Mouse (Mus musculus) heart, embryonic 14.5 days (tissue): ENCODE measurements around the gene Rassf5. TPM values are rescaled to one million over a fixed set of nuclear protein-coding genes. Genes with fewer than 3 reads are reported as not detected.
"Not testable (repeated sequence)": the region's sequence is repeated elsewhere in the genome, so short reads cannot be mapped to it uniquely, and the experiment has no call there.

Source experiments
- ATAC-seq: fragments of 200-750 bp; cut with Nextera tagmentation; 2 replicates; pipeline ENCODE4 v1.8.0; 2017; ENCODE audit warnings: low read depth, moderate TSS enrichment; ENCODE audit not compliant: insufficient number of reproducible peaks, insufficient read depth, low FRiP score
- H3K27ac ChIP-seq, 2 experiments: fragments of 200-500 bp in 1 of 2; fragments of 300-500 bp in 1 of 2; sonication (generic) in 1 of 2; replicated peaks in 1 of 2; 2 replicates each; pipeline ENCODE4 v1.5.1; 2012 to 2014; ENCODE audit warnings: low read depth in 2 of 2, low read length in 2 of 2, control low read depth in 1 of 2, mild to moderate bottlenecking in 1 of 2, mixed read lengths in 1 of 2; ENCODE audit not compliant: control insufficient read depth in 1 of 2, insufficient read depth in 1 of 2
- H3K27me3 ChIP-seq: fragments of 300-500 bp; sonication (generic); 2 replicates; pipeline ENCODE4 v1.6.1; 2014; ENCODE audit warnings: mild to moderate bottlenecking, low read length, control low read depth; ENCODE audit not compliant: control insufficient read depth, insufficient read depth
- H3K36me3 ChIP-seq: fragments of 300-500 bp; sonication (generic); 2 replicates; pipeline ENCODE4 v1.6.1; 2014; ENCODE audit warnings: mild to moderate bottlenecking, control low read depth, low read length, mixed read lengths; ENCODE audit not compliant: control insufficient read depth, insufficient read depth
- H3K4me1 ChIP-seq, 2 experiments: fragments of 200-500 bp in 1 of 2; fragments of 300-500 bp in 1 of 2; sonication (generic) in 1 of 2; 2 replicates each; pipeline ENCODE4 v1.6.1; 2012 to 2014; ENCODE audit warnings: low read length in 2 of 2, control low read depth in 1 of 2, mixed read lengths in 1 of 2; ENCODE audit not compliant: control insufficient read depth in 2 of 2, insufficient read depth in 2 of 2
- H3K4me2 ChIP-seq: fragments of 300-500 bp; sonication (generic); 2 replicates; pipeline ENCODE4 v1.6.1; 2014; ENCODE audit warnings: mild to moderate bottlenecking, low read length
- H3K4me3 ChIP-seq, 2 experiments: fragments of 200-500 bp in 1 of 2; fragments of 300-500 bp in 1 of 2; sonication (generic) in 1 of 2; 2 replicates each; pipeline ENCODE4 v1.5.1; 2012 to 2014; ENCODE audit warnings: low read length in 2 of 2, mild to moderate bottlenecking in 2 of 2, control low read depth in 1 of 2, low read depth in 1 of 2, moderate library complexity in 1 of 2; ENCODE audit not compliant: control insufficient read depth in 1 of 2, insufficient read depth in 1 of 2
- H3K9ac ChIP-seq: fragments of 300-500 bp; sonication (generic); 2 replicates; pipeline ENCODE4 v1.6.1; 2014; ENCODE audit warnings: mild to moderate bottlenecking, low read length
- H3K9me3 ChIP-seq: fragments of 300-500 bp; sonication (generic); 2 replicates; pipeline ENCODE4 v1.6.1; 2016; ENCODE audit warnings: low read length, control low read depth; ENCODE audit not compliant: control insufficient read depth
- WGBS: fragments of 180-500 bp; shearing (Covaris S2); extraction: QIAGEN DNeasy Blood & Tissue Kit; methylation state at CpG from one replicate; pipeline ENCODE4 v1.1.7; 2014; 5-methylcytosine and 5-hydroxymethylcytosine counted together
- polyA plus RNA-seq: library from polyadenylated mRNA; unstranded; fragments of >200 nt; fragmentation: Nextera tagmentation; extraction: Ambion mirVana; gene quantifications from 2 replicates; pipeline ENCODE4 v1.2.1, GENCODE M21; 2014

The Rassf5 gene
- polyA plus RNA-seq, 1 experiment from 2014 or later = 19.3 TPM

DNA sequence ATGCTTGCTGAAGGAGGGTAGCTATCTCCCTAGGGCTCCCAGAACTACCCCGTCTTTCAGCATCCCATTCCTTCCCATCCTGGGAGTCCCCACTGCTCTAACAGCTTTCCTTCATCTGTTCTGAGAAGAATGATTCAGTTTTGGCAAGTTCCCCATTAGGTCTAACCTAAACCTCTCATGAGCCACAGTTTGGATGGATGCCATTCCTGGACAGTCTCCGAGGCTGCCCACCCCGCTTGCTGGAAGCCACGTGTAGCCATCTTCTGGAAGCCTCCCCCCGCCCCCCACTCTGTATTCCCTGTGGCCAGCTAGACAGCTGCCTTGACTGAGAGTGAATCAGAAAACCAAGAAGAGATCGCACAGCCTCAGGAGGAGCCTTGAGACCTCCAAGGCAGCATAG is 12.2 kb upstream of the Rassf5 start:
- H3K9ac ChIP-seq = no peak overlapping the region
- no peaks in the 10 kb centered on the region for H3K27me3 ChIP-seq
- ATAC-seq = no peak
- peaks cover 0 to 3% of the 10 kb centered on the region in 2 experiments; a peak in 2 of 4 replicates for H3K4me1 ChIP-seq
- H3K4me2 ChIP-seq = no peak overlapping the region
- H3K9me3 ChIP-seq = no peaks in the 10 kb centered on the region
- H3K4me3 ChIP-seq = no peak overlapping the region
- 82% methylated on average over 6 of the region's 6 CpGs for WGBS
- no peak overlapping the region for H3K27ac ChIP-seq
- H3K36me3 ChIP-seq = 0 out of 2 replicates have a peak, but pooled peaks cover 4% of the 10 kb centered on the region

DNA sequence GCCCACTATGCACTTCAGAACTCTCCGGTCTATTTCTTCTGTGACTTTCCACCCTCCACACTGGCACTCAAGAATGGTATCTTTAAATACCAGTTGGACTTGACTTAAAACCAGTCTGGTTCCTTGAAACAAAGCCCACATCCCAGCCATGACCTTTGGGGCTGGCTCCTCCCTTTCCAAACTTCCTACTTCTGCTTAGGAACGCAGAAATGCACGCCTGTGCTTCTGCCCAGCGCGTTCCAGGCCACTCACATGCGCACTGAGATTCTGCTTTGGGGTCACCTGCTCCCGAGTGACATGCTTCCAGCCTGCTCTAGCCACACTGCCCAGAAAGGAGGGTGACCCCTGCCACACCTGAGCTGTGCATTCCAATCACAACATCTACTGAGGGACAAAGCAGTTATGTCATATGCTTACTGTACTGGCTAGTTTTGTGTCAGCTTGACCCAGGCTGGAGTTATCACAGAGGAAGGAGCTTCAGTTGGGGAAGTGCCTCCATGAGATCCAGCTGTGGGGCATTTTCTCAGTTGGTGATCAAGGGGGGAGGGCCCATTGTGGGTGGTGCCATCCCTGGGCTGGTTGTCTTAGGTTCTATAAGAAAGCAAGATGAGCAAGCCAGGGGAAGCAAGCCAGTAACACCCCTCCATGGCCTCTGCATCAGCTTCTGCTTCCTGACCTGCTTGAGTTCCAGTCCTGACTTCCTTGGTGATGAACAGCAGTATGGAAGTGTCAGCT is 7.6 kb upstream of the Rassf5 start:
- not testable (repeated sequence) for H3K36me3 ChIP-seq, H3K27ac ChIP-seq, H3K27me3 ChIP-seq, H3K4me2 ChIP-seq, H3K4me3 ChIP-seq, H3K9ac ChIP-seq, H3K9me3 ChIP-seq, ATAC-seq
- WGBS = 78% methylated on average over 7 of the region's 7 CpGs
- H3K4me1 ChIP-seq = peaks cover 17 to 18% of the 10 kb centered on the region in 2 experiments

DNA sequence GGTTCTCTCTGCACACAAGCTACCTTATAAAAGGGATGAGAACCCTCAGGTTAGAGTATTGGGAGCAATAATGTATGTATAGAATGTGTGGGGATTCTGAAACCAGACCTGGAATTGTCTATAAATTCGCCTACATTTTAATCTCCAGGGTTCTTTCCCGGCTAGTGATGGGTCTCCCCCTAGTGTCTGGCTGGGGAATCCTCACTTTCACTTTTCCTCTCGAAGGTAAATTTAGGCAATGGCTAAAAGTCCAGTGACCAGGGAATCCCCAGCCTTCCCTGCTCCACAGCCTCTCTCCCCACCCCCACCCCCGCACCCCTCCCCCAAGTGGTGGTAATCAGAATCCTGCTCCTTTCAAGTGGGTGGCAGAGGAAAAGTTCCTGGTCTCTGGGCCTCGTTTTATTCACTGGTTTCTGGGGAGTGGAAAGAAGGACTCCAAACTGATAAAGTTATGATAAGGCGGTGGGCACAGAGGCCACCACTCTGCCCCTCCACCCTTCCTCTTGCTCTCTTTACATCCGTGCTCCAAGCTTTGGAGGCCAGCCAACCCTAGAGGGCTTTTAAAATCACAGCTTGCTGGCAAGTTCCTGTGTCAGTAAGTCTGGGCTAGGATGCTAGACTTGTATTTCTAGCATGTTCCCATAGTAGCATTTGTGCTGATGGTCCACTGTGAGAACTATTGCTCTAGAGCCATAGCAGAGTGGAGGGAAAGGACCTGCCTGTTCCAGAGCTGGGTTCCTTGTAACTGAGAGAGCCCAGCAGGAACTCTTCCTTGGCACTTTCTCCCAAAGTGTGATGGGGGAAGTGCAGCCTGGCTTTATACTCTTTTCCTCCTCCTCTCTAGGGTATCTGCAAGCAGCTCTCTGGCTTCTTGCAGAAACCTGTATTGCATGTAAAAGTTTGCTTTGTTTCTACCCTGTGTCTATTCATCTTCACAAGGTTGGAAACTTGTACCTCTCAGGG is 1.7 kb upstream of the Rassf5 start:
- WGBS = 1% methylated on average over 7 of the region's 7 CpGs
- ATAC-seq = 0 out of 2 replicates have a peak, but pooled peaks have one; percentile 18
- Histone ChIP-seq H3K9ac (peak overlapping the region; percentile 6; the same call in 1 of the 2 replicates), H3K4me3 (peak overlapping the region in 1 of 2 experiments; percentile 72; a peak in 2 of 4 replicates), H3K27me3 (peaks cover 15% of the 10 kb centered on the region), H3K27ac (peak overlapping the region; percentile 14 to 54; a peak in 1 of 4 replicates), H3K36me3 (no peaks in the 10 kb centered on the region), H3K4me2 (peak overlapping the region; percentile 94), H3K4me1 (peaks cover 25 to 43% of the 10 kb centered on the region in 2 experiments), H3K9me3 (no peaks in the 10 kb centered on the region)

DNA sequence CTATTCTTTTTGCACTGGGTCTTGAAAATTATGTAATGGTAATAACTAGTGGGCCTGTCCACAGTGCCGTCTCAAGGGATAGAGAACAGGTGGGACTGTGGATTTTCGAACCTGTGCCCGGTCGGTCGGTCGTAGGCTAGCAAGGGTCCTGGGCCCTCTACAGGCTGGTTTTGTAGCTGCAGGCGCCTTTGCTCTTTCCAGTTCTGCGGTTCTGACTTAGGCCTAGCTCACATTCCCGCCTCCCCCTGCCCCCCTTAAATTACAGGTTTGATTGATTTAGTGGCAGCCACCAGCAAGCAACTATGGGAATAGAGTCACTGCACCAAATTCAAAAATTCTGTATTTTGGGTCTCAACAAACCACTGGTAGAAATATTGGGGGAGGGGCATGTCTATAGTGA is 868 bp upstream of the Rassf5 start:
- peaks cover 15% of the 10 kb centered on the region for H3K27me3 ChIP-seq
- H3K27ac ChIP-seq = peak overlapping the region in 1 of 2 experiments; percentile 54; a peak in 2 of 4 replicates
- H3K4me2 ChIP-seq = peak overlapping the region; percentile 94
- peaks cover 21 to 39% of the 10 kb centered on the region in 2 experiments for H3K4me1 ChIP-seq
- H3K36me3 ChIP-seq = no peaks in the 10 kb centered on the region
- no peaks in the 10 kb centered on the region for H3K9me3 ChIP-seq
- WGBS = 8% methylated on average over 9 of the region's 9 CpGs
- H3K4me3 ChIP-seq = peak overlapping the region; percentile 72 to 91
- ATAC-seq = 0 out of 2 replicates have a peak, but pooled peaks have one; percentile 23
- H3K9ac ChIP-seq = no peak overlapping the region

DNA sequence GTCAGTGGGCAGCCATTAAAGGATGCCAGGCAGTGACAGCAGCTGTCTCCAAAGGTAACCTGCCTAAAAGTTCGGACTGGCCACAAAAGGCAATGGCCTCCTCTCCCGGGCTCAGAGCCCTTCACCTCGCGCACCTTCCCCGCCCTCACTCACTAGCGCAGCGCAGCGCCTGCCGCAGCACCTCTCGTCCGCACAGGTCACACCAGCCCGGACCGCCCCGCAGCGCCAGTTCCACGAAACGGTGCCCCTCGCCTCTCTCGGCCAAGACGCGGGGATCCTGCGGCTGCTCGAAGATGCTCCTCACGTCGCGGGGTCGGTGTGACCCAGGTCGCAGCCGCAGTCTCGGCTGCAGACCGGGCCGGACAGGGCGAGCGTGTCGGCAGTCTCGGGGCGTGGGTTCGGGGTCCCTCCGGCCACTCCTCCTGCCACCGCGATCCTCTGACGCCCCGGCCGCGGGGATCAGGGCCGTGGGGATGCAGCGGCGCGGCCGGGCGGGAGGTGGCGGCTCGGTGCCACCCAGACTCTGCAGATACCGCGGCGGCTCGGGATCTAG is 446 bp downstream of the Rassf5 start:
- peak overlapping the region; percentile 72 to 91 for H3K4me3 ChIP-seq
- no peak; the same call in 1 of the 2 replicates for ATAC-seq
- no peaks in the 10 kb centered on the region for H3K36me3 ChIP-seq
- H3K4me2 ChIP-seq = peak overlapping the region; percentile 94
- peaks cover 15 to 33% of the 10 kb centered on the region in 2 experiments for H3K4me1 ChIP-seq
- H3K27ac ChIP-seq = no peak overlapping the region
- peak overlapping the region; percentile 78 for H3K9ac ChIP-seq
- WGBS = under 1% methylated on average over 54 of the region's 57 CpGs
- H3K9me3 ChIP-seq = no peaks in the 10 kb centered on the region
- H3K27me3 ChIP-seq = peaks cover 15% of the 10 kb centered on the region

DNA sequence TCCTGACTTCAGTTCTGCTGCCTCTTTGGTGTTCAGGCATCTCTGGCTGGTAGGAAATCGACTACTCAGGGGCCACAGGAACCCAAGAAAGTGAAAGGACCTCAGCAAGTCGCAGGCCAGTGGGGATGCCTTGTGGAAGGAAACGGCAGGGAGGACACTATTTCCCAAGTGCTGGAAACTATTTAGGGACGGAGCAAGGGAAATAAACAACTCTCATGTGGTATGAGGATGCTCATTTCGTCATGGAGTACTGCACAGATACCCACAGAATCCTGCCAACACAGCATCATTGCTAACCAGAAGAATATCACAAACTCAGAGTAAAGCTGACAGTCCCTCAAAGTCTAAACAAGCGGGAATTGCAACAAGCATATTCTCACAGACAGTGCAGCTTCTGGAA is 2.1 kb downstream of the Rassf5 start:
- Histone ChIP-seq H3K4me2 (no peak overlapping the region), H3K9ac (no peak overlapping the region), H3K4me1 (peaks cover 28 to 43% of the 10 kb centered on the region in 2 experiments), H3K9me3 (no peaks in the 10 kb centered on the region), H3K4me3 (no peak overlapping the region), H3K27ac (no peak overlapping the region), H3K36me3 (no peaks in the 10 kb centered on the region), H3K27me3 (peaks cover 10% of the 10 kb centered on the region)
- 54% methylated on average over 6 of the region's 6 CpGs for WGBS
- no peak for ATAC-seq

DNA sequence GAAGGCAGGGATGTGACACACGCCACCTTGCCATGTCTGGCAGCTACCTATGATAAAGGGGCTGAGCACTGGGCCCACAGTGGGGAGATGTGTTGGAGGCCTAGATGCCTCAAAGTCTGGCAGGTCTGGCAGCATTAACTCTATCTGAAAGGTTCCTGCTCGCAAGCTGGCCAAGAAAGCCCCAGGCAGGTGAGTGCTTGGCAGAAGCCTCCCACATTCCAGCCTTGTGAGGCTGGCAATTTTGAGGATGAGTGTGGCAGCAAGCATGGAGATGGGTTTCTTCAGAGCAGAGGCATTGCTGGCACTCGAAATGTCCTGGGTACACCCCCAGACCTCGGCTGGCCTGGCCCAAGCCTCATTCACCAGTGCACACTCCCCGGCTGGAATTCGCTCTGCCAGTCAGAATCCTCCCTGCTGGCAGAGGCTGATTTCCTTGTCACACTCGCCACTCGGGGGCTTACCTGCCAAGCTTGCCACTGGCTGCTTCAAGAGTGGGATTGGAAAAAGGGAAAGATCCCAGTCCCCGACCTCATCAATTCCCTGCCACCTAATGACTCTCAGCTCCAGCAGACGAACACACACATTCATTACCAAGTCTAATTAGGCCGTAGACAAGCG is 5.4 kb downstream of the Rassf5 start:
- Histone ChIP-seq H3K9ac (peak overlapping the region; percentile 45), H3K4me3 (no peak overlapping the region), H3K27me3 (peaks cover 10% of the 10 kb centered on the region), H3K27ac (no peak overlapping the region), H3K9me3 (no peaks in the 10 kb centered on the region), H3K4me2 (no peak overlapping the region), H3K36me3 (no peaks in the 10 kb centered on the region), H3K4me1 (peaks cover 20 to 34% of the 10 kb centered on the region in 2 experiments)
- ATAC-seq = no peak
- 71% methylated on average over 12 of the region's 12 CpGs for WGBS
